Mouse (Mus musculus): ENCODE results near the gene Map3k6. TPM values are rescaled to one million over a fixed set of nuclear protein-coding genes. Genes with fewer than 3 reads are reported as not detected.

Gene Map3k6
- 53.6 and 57.0 TPM in 2 replicates for polyA plus RNA-seq (2012; rRNA removed)

DNA sequence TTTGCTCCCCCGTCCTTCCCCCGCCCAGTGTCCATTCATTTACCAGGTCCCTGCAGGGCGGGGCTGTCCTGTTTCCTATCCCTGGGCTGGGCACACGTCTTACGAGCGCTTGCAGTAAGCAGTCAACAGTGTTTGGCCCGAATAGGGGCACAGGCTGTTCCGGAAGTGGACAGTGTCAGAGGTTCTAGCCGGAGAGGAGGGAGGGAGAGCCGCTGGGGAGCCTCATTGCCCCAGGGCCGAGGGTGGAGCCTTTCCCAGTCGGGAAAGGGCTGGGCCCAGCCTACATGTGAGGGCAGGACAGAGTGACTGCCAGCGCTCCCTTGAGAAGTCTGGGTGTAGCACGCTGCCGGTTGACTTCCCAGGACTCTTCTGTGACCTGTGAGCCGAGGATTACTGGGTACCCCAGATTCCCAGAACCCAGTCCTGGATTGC, at the start of gene Map3k6:
Map3k6 (plus strand) TSS at position 329 of the 432 bp plus-strand sequence.
- no peak for DNase-seq (ENCODE audit: low read depth)

DNA sequence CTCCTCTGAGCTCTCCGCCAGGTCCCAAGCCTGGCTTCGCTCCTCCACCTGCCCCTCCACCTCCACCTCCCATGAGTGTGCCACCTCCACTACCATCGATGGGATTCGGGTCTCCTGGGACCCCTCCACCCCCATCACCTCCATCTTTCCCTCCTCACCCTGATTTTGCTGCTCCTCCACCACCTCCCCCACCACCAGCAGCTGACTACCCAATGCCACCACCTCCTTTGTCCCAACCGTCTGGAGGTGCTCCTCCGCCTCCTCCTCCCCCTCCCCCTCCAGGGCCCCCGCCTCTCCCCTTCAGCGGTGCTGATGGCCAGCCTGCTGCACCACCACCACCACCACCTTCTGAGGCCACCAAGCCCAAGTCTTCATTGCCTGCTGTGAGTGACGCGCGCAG, 46.1 kb upstream of the Map3k6 start:
- no peak for DNase-seq (ENCODE audit: low read depth)

DNA sequence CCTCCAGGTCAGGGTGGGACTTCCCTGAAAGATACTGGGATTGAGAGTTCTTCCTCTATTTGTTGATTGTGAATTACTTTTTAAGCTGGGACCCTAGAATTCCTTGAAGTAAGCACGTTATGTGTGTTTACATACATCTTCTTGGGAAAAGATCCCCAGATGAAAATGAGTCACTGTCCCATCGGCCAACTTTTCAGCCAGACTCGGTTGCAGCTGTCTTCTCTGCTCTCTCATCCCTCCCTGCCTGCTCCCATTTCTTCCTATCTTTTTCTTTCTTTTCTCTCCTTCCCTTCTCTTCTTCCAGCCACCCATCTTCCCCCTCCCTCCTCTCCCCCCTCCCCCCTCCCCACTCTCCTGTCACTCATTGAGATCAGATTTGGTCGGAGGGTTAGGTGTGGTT, 45.6 kb upstream of the Map3k6 start:
- no peak for DNase-seq (ENCODE audit: low read depth)

DNA sequence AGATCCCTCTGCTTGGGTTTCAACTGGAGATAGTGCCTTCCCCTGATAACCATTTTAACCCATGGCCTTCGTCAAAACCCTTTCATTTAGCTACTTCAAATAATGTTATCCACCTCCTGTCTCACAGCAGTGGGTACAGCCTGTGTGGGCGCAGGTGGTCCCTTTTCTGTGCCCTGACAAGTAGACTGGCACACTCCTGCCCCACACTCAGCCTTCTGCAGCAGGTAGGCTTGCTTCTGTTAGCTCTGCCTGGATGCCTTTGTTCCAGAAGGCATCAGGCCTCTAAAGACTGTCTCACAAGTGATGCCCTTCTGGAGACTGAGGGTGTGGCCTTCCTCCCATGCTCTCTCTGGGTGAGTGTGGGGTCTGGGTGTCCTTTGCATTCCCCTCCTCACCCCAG, 44.5 kb upstream of the Map3k6 start:
- no peak for DNase-seq (ENCODE audit: low read depth)

DNA sequence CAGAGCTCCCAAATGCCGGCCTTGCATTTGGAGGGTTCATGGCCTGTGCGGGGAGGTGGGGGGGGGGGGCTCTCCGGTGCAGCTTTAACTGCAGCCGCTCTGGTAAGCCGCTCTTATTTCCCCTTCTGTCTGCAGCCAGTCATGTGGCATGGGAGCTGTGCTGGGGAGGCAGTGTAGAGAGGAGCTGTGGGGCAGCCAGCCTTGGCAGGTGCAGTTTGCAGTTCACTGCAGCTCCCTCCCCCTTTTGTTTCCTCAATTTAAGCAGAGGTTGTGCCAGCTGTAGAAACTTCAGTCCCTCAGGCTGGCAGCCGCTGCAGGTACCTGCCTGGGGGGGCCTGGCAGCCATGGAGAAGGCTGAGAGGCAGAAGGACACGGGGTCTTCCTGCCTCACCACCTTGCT, 43.8 kb upstream of the Map3k6 start:
- no peak for DNase-seq (ENCODE audit: low read depth)

DNA sequence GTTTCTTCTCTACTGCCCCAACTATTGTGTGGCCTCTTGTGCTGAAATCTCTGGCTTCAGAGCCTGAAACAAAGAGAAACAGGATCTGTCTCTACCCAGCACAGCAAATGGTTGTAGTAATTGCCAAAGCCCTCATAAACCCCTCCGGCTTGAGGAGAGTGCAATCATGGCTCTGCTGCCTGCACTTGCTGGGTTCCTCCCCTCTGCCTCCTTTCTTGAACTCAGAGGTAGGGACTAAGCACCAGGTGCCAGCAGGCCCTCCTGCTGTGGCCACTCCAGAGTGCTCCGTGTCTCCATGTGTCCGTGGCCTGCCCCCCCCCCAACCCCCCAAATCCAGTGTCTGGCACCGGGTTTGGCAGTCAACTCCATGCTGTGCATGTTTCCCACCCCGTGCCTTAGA, 43.3 kb upstream of the Map3k6 start:
- DNase-seq (ENCODE audit: low read depth): no peak

DNA sequence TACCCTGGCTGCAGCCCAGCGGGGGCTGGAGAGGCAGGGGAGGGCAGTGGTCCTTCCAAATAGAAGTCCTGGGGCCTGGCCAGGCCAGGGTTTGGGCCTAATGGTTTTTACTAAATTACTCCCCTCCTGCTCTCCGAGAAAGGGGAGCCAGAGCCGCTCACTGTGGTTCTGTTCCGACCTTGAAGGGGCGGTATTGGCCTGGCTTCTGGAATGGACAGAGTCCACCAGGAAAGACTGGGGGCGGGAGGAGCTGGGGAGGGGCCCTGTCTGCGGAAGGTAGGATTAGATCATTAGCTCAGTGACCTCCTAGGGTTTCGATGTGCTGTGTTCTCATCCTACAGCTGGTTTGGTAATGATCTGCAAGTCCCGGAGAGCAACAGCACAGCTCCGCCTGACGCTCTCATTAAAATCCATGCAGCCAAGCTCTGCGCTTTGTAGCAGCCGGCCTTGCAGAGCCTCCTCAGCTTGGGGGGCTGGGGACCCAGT, 42.8 kb upstream of the Map3k6 start:
- DNase-seq (ENCODE audit: low read depth): no peak

DNA sequence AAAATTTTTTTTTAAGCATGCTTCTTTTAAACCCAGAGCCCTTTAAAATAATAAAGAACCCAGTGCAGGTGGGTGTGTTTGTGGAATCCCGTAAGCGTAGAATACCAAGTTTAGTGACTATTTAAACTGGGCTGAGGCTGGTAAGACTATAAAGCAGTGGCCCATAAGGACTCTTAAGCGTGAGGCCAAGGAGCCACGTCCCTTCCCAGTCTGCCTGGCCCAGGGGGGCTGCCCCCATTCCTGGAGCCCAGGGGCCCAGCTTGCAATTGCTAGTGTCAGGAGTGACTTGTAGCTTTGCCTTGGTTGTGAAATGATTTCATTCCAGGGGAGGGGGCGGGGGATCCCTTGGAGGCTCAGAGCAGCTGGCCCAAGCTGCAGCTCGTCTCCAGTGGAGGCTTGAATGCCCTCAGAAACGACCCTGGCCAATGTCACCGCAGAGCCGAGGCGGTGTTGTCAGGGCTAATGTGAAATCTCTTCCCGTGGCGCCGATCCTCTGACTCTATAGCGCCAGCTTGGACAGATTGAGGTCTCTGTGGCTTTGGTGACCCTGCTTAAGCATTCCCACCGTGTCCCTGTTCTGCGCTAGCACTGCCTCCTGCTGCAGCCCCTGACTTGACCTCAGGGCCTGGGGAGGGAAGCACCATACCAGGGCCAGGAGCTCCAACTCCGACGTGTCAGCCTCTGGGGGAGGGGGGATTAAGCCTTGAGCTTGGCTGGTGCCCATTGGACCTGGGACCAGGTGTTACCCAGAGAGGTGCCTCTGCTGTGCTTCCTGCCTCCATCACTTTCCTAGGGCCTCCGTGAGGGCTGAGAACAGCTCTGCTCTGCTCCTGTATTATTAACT, 42.1 kb upstream of the Map3k6 start:
- DNase-seq (ENCODE audit: low read depth): no peak

DNA sequence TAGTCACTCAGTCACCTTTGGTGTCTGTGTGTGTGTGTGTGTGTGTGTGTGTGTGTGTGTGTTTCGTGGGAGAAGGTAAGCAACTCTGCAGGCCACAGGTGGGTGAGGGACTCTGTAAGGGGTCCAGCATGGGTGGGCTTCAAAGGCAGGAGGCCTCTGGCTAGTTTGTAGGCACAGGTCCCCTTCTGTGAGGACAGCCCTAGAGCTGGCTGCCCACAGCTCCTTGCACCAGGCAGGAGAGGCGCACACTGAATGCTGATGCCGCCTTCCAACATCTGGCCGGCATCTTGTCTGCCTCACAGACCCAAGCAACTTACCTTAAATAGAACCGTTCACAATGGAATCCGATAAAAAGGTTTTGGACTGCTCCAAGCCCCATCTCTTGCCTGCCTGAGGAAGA, 40.9 kb upstream of the Map3k6 start:
- no peak for DNase-seq (ENCODE audit: low read depth)

DNA sequence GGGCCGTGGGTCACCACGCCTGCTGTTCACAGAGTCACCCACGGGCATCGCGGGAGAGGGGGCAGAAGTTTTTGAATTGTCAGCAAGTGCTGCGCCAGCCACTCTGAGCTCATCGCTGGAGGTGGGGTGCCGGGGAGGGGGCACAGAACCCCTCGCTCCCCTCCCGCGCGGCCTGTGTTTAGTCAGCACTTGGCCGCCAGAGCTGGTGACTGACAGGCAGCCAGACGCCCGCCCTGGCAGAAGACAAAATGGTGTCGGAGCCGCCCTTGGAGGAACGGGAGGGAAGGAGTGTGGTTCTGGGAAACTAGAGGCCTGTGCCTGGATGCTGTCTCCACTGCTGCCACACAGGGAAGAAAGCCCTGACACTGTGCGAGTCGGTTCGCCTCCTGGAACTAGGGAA, 40.3 kb upstream of the Map3k6 start:
- DNase-seq (ENCODE audit: low read depth): no peak

DNA sequence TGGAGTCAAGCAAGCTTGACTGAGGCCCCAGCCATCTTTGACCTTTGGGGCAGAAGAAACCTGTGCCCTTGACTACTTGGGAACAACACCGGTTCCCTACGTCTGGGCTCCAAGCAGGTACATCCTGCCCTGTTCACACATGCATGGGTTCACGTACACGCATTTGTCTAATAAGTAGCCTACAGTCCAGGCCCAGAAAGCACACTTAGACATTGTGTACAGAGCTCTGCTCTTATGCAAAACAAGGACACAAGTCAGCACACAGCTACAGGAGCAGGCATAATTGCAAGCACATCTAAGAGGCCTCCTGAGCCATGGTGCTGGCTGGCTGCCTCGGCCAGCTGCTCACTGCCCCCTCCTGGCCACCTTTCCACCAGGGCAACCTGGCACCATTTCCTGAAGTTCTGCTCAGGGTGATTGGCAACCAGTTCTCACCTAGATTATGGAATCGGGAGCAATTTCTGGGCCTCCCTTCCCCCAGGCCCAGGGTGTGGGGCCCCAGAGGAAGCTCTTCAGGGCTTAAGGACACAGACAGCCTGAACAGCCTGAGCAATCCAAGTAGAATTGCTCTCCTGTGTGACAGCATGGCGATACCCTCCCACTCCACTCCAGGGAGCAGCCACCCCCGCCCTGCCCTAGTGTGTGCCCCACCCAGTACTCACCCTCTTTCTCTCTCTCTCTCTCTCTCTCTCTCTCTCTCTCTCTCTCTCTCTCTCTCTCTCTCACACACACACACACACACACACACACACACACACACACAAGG, 39.4 kb upstream of the Map3k6 start:
- DNase-seq (ENCODE audit: low read depth): no peak

DNA sequence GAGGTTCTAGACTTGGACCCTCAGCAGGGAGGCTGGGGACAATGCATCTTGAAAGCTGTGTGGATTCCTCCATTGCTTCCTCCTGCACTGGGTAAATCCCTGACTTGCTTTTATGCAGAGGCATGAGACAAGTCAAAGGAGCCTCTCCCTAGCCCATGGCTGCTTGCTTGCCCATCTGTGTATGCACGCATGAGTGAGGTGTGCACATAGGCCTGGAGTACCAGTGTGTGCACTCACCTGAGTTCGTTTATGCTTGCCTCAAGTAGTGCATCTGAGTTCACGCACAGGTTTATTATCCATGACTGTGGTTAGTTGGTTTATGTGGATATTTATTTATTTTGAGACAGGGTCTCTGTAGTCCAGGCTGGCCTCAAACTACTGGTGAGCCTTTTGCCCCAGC, 38.4 kb upstream of the Map3k6 start:
- no peak for DNase-seq (ENCODE audit: low read depth)

DNA sequence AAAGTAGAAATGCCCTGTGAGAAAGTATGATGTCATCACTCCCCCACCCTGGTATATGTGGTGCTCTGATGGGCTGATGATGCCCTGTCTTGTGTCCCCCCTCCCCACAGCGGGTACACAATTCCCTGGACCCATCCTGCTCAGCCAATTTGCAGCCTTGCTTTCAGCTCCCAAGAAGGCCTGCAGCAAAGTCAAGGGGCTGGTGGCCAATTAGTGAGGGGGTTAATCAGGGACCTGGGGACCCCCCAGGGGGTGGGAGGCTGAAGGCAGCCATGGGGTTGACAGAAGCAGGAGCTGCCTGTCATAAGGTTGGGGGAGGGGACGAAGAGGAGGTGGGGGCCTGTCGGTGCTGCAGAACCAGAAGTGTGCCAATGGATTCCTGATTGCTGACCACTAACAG, 37.0 kb upstream of the Map3k6 start:
- DNase-seq (ENCODE audit: low read depth): no peak

DNA sequence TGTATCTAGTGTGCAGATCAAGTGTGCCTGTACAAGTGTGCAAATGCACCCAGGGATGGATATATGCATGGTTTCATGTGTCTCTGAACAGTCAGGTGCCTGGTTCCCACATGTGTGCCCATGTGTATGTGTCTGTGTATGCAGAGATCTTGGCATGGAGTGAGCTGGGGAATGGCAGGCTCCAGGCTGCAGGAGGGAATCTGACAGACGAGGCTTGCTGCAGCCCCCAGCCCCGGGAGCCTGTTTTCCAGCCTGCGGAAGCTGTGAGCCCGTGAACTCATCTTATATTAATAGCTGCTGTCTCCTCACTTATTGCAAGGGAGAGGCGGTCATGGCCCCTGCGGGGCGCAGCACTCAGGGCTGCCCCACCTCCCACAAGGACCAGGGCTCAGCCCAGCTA, 36.2 kb upstream of the Map3k6 start:
- no peak for DNase-seq (ENCODE audit: low read depth)

DNA sequence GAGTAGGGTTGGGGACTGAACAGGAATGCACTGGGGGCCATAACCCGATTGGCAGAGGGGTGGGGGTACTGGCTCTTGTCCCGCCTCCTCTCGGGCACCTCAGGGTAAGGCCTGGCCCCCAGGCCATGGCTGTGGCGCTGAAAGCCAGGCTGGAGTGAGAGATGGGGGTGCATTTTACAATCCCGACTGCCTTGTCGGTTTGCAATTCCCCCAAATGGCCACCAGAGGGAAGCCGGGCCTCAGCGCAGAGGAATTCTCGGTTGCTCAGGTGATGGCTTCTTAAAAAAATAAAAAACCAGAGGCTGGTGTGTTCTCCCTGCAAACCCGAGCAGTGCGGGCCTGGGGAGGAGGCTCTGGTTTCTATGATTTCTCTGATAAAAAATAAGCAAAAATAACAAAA, 31.3 kb upstream of the Map3k6 start:
- no peak for DNase-seq (ENCODE audit: low read depth)

DNA sequence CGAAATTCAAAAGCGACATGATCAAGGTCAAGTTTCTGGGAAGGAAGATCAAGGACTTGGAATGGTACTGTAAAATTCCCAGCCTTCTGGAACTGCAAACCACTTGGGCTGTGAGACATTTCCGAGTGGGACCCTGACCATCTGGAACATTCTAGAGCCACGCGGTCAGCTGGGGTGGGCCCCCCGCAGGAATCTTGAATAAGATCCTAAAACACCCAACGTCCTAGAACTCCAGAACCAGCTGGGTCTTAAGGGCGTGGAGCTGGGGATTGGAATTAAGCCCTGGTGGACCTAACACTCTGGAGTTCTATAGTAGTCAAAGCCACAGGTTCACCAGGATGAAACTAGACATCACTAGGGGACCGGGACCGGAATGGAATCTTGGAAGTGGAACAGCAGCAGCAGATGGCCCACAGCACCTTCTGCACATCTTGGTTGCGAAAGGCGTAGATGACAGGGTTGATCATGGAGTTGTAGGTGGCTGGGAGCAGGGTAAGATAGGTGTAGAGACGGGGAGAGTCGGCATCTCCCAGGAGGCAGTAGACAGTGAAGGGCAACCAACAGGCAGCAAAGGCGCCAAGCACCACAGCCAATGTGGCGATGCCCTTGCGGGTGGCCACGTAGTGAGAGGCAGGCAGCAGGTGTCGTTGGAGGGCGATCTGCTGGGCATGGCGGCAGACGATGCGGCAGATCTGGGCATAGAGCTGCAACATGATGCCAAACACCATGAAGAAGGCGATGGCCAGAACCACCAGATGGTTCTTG, 30.4 kb upstream of the Map3k6 start:
- DNase-seq (ENCODE audit: low read depth): no peak

DNA sequence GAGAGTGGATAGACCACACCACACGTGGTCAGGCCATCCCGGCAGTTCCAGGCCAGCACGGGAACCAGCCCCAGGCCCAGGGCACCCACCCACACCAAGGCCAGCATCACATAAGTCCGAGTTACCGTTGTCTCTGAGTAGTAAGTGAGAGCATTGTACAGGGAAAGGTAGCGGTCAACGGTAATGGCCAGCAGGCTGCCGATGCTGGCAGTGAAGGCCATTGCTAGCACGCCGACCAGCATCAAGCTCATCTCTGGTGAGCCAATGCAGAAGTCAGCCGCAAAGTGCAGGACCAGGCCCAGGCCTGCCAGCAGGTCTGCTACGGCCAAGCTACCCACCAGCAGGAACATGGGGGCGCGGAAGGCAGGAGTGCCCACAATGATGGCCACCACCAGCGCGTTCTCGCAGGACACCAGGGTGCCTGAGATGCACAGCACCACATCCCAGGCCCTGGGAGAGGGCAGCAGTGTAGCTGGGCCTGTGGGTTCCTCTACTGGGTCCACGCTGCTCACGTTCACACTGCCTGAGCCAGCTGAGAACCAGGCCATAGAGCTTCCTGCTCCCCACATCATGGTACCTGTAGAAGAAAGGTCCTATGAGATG, 29.7 kb upstream of the Map3k6 start:
- no peak for DNase-seq (ENCODE audit: low read depth)

DNA sequence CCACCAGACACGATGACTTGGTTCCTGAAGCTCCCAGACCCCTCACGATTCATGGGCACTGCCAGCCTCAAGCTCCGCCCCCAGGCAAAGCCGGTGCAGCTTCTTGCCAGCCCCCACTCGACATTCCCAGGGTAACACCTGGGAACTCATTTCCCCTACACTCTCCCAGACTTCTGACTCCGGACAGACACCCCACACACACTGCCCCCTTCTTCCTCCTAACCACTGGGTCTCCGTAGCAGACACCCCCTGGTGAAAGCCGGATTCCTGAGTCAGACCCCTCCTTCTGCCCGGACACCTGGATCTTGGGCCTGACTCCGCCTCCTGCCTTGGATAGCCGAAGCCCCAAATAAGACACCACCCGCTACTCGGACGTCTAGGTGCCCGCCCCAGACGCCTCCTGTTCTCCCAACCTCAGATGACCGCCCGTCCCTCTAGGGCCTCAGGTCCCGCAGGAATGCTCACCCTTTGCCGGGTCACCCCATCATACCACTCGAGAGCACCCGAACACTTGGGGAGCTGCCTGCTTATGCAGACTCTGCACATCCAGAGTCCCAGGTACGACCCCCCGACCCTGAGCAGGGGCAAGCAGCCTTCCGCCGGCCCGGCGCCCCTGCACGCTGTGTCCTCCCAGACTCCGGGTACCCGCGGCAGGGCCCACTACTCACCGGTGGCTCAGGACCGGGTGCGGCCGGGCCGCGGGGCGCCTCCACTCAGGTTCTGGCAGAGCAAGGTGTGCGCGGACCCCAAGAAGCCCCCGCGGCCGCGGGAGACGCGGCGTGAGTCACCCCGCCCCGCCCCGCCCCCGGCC, 28.7 kb upstream of the Map3k6 start, which contains the start of the genes Cd164l2 and Gpr3:
Cd164l2 (plus strand) TSS at position 381 of the 811 bp plus-strand sequence.
Gpr3 (minus strand) TSS at position 786 of the 811 bp plus-strand sequence.
- no peak for DNase-seq (ENCODE audit: low read depth)

DNA sequence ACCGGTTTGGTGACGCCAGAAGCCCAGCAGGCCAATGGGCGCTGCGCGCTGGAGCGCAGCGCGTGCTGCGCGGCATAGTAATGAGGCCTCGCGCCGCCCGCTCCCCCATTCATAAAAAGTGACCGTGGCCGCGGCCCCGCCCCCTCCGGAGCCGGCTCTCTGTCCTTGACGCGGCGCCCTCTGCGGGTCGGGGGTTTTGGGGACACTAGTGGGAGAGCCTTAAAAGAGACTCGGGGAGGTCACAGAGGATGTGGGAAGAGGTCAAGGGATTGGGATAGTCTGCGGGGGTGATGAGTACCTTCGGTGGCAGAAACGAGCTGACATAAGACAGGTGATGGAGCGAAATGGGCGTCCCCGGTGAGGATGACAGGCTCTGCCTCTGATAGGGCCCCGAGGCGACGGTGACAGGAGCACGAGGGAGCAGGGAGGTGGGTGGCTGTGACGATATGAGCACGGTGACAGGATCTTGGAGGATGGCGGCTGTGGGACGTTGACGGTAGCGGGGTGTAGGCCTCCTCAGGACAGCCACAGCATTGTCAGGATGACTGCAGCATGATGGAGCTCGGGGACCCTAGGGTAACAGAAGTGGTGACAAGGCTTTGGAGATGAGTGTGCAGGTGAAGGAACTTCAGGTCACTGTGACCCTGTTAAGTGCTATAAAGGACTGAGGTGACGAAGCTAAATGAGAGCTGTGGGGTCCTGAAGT, 27.9 kb upstream of the Map3k6 start:
- no peak for DNase-seq (ENCODE audit: low read depth)

DNA sequence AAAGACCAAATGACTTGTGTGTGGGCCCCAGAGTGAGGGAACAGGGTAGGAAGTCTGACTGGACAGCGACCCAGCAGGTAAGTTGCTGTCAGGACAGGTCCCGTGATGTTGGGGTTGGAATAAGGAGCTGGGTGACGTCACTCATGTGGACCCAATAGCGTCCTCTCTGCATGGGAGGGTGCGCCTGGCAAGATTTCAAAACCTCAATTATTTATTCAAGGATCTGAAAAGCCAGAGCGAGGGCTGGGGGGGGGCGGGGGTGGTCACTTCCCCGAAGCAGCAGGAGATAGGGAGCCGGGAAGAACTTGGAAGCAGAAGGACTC, 27.4 kb upstream of the Map3k6 start:
- DNase-seq (ENCODE audit: low read depth): no peak
